Mouse (Mus musculus): ENCODE measurements around the gene Ambra1. TPM values are rescaled to one million over a fixed set of nuclear protein-coding genes. Genes with fewer than 3 reads are reported as not detected.
A peak's percentile ranks its signal among the peaks of the same experiment; 100 is the strongest.

Ambra1 gene
- polyA plus RNA-seq, 1 experiment from 2014 or later: 17.9 TPM

DNA sequence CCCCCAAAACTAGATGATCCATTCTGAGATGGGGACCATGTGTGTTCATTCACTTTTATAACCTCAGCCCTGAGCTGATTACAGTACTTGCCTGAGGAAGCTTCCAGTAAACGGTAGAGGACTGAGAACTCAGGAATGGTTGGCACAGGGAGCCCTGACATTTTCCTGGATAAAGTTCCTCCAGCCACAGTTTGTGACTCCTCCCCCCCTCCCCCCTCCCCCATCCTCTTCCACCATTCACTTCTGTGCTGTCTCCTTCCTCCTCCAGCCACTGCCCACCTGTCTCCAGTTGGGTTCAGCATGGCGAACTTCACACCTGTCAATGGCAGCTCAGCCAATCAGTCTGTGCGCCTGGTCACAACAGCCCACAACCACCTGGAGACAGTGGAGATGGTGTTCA, 197.0 kb downstream of the Ambra1 start, which contains the start of gene Chrm4:
Gene Chrm4 (plus strand): TSS at position 301 of the 400 bp plus-strand sequence.
- H3K27ac ChIP-seq (ENCODE audit: low read depth, low read length): no peak within 1 kb of the TSS
- peaks cover 27% of the 10 kb centered on the region for H3K4me1 ChIP-seq (ENCODE audit: control insufficient read depth, insufficient read depth, low read length)
- H3K4me3 ChIP-seq (ENCODE audit: low read depth, low read length): no peak within 1 kb of the TSS
- DNase-seq (ENCODE audit: low spot score, missing footprints) (no peak), ATAC-seq (ENCODE audit: low FRiP score) (no peak)
- H3K27me3 ChIP-seq (ENCODE audit: control insufficient read depth, insufficient read depth, low read length): peaks cover 28% of the 10 kb centered on the region
- no peak within 1 kb of the TSS for H3K4me2 ChIP-seq
- H3K36me3 ChIP-seq (ENCODE audit: control insufficient read depth, insufficient read depth, low read length): no peaks in the 10 kb centered on the region
- H3K9ac ChIP-seq (ENCODE audit: low read length): no peak within 1 kb of the TSS
- H3K9me3 ChIP-seq (ENCODE audit: control insufficient read depth, low read length): no peaks in the 10 kb centered on the region
- 97% methylated on average over 3 of the region's 3 CpGs for WGBS

DNA sequence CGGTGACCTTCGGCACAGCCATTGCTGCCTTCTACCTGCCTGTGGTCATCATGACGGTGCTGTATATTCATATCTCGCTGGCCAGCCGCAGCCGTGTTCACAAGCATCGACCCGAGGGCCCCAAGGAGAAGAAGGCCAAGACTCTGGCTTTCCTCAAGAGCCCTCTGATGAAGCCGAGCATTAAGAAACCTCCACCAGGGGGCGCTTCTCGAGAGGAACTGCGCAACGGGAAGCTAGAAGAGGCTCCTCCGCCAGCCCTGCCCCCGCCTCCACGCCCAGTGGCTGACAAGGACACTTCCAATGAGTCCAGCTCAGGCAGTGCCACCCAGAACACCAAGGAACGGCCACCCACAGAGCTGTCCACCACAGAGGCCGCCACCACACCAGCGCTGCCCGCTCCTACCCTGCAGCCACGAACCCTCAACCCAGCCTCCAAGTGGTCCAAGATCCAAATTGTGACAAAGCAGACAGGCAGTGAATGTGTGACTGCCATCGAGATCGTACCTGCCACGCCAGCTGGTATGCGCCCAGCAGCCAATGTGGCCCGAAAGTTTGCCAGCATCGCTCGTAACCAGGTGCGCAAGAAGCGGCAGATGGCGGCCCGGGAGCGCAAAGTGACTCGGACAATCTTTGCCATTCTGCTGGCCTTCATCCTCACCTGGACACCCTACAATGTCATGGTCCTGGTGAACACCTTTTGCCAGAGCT, 198.0 kb downstream of the Ambra1 start:
- ATAC-seq (ENCODE audit: low FRiP score) (no peak), DNase-seq (ENCODE audit: low spot score, missing footprints) (peak; percentile 98)
- no peaks in the 10 kb centered on the region for H3K36me3 ChIP-seq (ENCODE audit: control insufficient read depth, insufficient read depth, low read length)
- no peak overlapping the region for H3K27ac ChIP-seq (ENCODE audit: low read depth, low read length)
- H3K4me1 ChIP-seq (ENCODE audit: control insufficient read depth, insufficient read depth, low read length): peaks cover 32% of the 10 kb centered on the region
- no peak overlapping the region for H3K4me3 ChIP-seq (ENCODE audit: low read depth, low read length)
- H3K27me3 ChIP-seq (ENCODE audit: control insufficient read depth, insufficient read depth, low read length): peaks cover 17% of the 10 kb centered on the region
- H3K4me2 ChIP-seq: no peak overlapping the region
- H3K9me3 ChIP-seq (ENCODE audit: control insufficient read depth, low read length): no peaks in the 10 kb centered on the region
- 44% methylated on average over 34 of the region's 34 CpGs for WGBS
- no peak overlapping the region for H3K9ac ChIP-seq (ENCODE audit: low read length)

DNA sequence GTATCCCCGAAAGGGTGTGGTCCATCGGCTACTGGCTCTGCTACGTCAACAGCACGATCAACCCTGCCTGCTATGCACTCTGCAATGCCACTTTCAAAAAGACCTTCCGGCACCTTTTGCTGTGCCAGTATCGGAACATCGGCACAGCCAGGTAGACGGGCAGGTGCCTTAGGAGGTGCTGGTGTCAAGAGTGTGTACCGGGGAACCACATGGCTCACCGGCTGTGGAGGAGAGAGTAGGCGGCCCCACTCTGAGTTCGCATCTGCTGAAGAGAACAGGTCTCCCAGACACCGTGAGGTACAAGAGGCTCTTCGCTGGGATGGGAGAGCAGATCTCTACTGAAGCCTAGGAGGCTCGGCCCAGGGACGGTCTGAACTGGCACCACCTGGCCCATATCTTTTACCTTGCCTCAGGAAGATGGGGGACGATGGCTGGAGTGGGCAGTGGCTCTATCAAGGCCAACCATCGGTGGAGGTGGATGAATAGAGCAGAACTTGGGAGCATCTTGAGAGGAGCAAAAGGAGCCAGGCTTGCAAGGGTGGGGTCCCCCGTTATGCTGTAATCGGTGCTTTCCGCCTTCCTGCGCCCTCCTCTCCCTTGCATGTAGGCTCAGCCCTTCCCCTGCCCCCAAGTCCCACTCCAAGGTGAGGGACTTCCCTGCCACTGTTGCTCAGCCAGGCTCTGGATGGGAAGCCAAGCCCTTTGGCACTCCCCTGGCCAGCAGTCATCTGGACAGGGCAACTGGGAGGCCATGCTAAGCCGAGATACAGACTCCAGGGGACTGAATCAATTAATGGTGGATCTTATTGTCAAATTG, 198.8 kb downstream of the Ambra1 start:
- peak; percentile 89 for DNase-seq (ENCODE audit: low spot score, missing footprints)
- H3K27me3 ChIP-seq (ENCODE audit: control insufficient read depth, insufficient read depth, low read length): peaks cover 10% of the 10 kb centered on the region
- no peak overlapping the region for H3K27ac ChIP-seq (ENCODE audit: low read depth, low read length)
- no peak for ATAC-seq (ENCODE audit: low FRiP score)
- WGBS: 76% methylated on average over 23 of the region's 23 CpGs
- no peak overlapping the region for H3K4me2 ChIP-seq
- H3K4me1 ChIP-seq (ENCODE audit: control insufficient read depth, insufficient read depth, low read length): peaks cover 33% of the 10 kb centered on the region
- H3K36me3 ChIP-seq (ENCODE audit: control insufficient read depth, insufficient read depth, low read length): no peaks in the 10 kb centered on the region
- H3K9ac ChIP-seq (ENCODE audit: low read length): no peak overlapping the region
- no peak overlapping the region for H3K4me3 ChIP-seq (ENCODE audit: low read depth, low read length)
- H3K9me3 ChIP-seq (ENCODE audit: control insufficient read depth, low read length): no peaks in the 10 kb centered on the region

DNA sequence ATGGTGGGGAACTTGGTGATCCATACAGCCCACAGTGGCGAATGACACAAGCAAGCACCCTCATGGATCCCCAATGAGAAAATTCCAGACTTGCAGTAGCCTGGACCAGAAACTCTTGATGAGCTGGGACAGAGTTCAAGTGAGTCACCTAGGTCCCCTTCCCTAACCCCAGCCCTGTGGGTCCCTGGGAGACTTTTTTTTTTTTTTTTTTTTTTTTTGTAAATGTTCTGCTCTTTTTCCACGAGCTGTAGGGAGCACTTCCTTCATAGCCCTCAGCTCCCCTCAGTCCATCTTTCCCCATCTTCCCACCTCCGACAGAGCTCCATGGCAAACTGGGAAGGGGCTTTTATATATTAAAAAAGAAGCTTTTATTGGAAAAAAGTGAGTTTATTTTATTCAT, 199.5 kb downstream of the Ambra1 start:
- Histone ChIP-seq H3K36me3 (ENCODE audit: control insufficient read depth, insufficient read depth, low read length) (no peaks in the 10 kb centered on the region), H3K9ac (ENCODE audit: low read length) (peak overlapping the region; percentile 99; the same call in 1 of the 2 replicates), H3K9me3 (ENCODE audit: control insufficient read depth, low read length) (no peaks in the 10 kb centered on the region), H3K4me2 (peak overlapping the region; percentile 94), H3K27ac (ENCODE audit: low read depth, low read length) (no peak overlapping the region), H3K27me3 (ENCODE audit: control insufficient read depth, insufficient read depth, low read length) (peaks cover 5% of the 10 kb centered on the region; the same call in 1 of the 2 replicates), H3K4me3 (ENCODE audit: low read depth, low read length) (peak overlapping the region; percentile 84; the same call in 1 of the 2 replicates), H3K4me1 (ENCODE audit: control insufficient read depth, insufficient read depth, low read length) (peaks cover 34% of the 10 kb centered on the region)
- ATAC-seq (ENCODE audit: low FRiP score) (no peak), DNase-seq (ENCODE audit: low spot score, missing footprints) (peak; percentile 87)
- WGBS: 47% methylated on average over 3 of the region's 3 CpGs

DNA sequence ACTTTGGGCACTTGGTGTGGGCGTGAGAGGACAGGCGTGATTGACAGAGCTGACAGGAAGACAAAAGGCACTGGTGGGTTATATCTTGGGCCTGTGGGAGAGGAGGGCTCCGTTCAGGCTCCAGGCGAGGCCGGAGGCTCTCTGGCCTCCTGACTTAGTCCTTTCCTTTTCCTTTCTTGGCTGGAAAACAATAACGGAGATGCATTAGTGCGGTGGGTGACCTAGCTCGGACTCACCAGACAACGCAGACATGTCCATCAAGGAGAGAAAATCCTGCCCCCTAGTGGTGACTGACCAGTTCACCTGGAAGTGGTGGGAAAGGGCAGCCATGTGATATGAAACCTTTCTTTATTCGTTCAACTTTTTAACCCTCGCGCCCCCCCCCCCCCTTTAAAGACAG, 200.0 kb downstream of the Ambra1 start:
- no peaks in the 10 kb centered on the region for H3K36me3 ChIP-seq (ENCODE audit: control insufficient read depth, insufficient read depth, low read length)
- H3K27ac ChIP-seq (ENCODE audit: low read depth, low read length): peak overlapping the region; percentile 37
- H3K9me3 ChIP-seq (ENCODE audit: control insufficient read depth, low read length): no peaks in the 10 kb centered on the region
- peaks cover 34% of the 10 kb centered on the region for H3K4me1 ChIP-seq (ENCODE audit: control insufficient read depth, insufficient read depth, low read length)
- ATAC-seq (ENCODE audit: low FRiP score): no peak
- peak overlapping the region; percentile 99 for H3K9ac ChIP-seq (ENCODE audit: low read length)
- peak; percentile 98 for DNase-seq (ENCODE audit: low spot score, missing footprints)
- H3K4me3 ChIP-seq (ENCODE audit: low read depth, low read length): peak overlapping the region; percentile 84
- peaks cover under 1% of the 10 kb centered on the region; the same call in 1 of the 2 replicates for H3K27me3 ChIP-seq (ENCODE audit: control insufficient read depth, insufficient read depth, low read length)
- peak overlapping the region; percentile 94 for H3K4me2 ChIP-seq
- WGBS: 6% methylated on average over 12 of the region's 12 CpGs

DNA sequence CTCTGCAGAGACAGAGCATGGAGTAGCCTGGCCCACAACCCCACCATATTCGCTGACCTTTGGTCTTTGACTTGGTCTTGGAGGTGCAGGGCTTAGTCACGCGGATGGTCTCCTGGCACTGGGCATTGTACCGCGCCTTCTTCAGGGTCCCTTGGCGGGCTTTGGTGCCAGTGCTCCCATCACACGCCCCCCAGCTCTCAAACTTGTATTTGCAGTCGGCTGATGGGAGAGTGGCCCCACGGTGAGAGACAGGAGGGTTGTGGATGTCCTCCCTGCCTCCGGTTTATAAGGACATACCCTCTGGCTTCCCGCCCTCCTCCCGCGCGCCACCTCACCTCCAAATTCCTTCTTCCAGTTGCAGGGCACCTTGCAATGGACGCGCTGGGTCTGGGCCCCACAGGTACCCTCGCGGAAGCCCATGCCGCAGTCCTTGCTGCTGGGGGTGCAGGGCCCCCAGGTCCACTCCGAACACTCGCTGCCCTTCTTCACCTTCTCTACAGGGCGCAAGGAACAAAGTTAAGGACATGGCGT, 200.9 kb downstream of the Ambra1 start:
- Histone ChIP-seq H3K27ac (ENCODE audit: low read depth, low read length) (peak overlapping the region; percentile 98), H3K4me3 (ENCODE audit: low read depth, low read length) (peak overlapping the region; percentile 84), H3K9me3 (ENCODE audit: control insufficient read depth, low read length) (no peaks in the 10 kb centered on the region), H3K4me2 (peak overlapping the region; percentile 94), H3K36me3 (ENCODE audit: control insufficient read depth, insufficient read depth, low read length) (no peaks in the 10 kb centered on the region), H3K9ac (ENCODE audit: low read length) (peak overlapping the region; percentile 99), H3K4me1 (ENCODE audit: control insufficient read depth, insufficient read depth, low read length) (peaks cover 34% of the 10 kb centered on the region), H3K27me3 (ENCODE audit: control insufficient read depth, insufficient read depth, low read length) (no peaks in the 10 kb centered on the region)
- 0% methylated on average over 23 of the region's 23 CpGs for WGBS
- DNase-seq (ENCODE audit: low spot score, missing footprints) (peak; percentile 94), ATAC-seq (ENCODE audit: low FRiP score) (no peak; the same call in 1 of the 2 replicates)

DNA sequence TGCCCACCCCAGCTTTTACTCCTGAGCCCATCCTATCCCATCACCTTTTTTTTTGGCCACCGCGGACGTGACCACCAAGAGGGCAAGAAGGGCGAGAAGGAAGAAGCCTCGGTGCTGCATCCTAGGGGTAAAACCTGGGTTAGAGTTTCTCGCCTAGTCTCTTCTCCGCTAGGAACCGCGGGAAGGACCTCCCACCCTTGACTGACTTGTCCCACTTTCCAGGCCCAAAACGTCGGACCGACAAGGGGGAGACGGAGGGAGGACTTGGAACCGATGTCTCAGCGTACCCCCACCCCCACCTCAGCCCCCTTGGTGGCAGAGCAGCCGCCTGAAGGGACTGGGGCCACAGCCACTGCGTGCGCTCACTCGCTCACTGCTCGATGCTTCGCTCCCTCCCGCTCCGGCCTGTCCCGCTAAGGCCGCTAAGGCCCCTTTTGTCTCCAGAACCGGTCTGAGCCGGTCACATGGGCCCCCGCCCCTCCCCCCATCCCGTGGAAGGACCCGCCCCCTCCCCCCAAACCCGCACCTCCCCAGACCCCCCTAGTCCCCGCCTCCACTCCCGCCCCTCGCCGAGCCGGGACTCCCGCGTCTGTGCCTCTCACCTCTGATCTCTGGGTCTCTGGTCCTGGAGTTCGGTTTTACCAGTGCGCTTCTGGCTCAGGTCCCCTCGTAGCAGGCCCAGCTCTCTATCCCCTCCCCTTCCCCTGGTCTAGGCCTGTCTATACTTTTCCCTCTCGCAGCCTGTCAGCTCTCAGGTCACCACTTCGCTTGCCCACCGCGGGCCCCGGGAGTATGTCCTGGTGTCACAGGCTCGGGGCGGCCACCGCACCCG, 201.6 kb downstream of the Ambra1 start:
- H3K36me3 ChIP-seq (ENCODE audit: control insufficient read depth, insufficient read depth, low read length): no peaks in the 10 kb centered on the region
- 1% methylated on average over 48 of the region's 50 CpGs for WGBS
- no peaks in the 10 kb centered on the region for H3K27me3 ChIP-seq (ENCODE audit: control insufficient read depth, insufficient read depth, low read length)
- H3K4me2 ChIP-seq: peak overlapping the region; percentile 94
- H3K9me3 ChIP-seq (ENCODE audit: control insufficient read depth, low read length): no peaks in the 10 kb centered on the region
- peak; percentile 86 for ATAC-seq (ENCODE audit: low FRiP score)
- peak overlapping the region; percentile 84 for H3K4me3 ChIP-seq (ENCODE audit: low read depth, low read length)
- peak overlapping the region; percentile 98 for H3K27ac ChIP-seq (ENCODE audit: low read depth, low read length)
- peak; percentile 99 for DNase-seq (ENCODE audit: low spot score, missing footprints)
- H3K9ac ChIP-seq (ENCODE audit: low read length): peak overlapping the region; percentile 99
- H3K4me1 ChIP-seq (ENCODE audit: control insufficient read depth, insufficient read depth, low read length): peaks cover 34% of the 10 kb centered on the region

DNA sequence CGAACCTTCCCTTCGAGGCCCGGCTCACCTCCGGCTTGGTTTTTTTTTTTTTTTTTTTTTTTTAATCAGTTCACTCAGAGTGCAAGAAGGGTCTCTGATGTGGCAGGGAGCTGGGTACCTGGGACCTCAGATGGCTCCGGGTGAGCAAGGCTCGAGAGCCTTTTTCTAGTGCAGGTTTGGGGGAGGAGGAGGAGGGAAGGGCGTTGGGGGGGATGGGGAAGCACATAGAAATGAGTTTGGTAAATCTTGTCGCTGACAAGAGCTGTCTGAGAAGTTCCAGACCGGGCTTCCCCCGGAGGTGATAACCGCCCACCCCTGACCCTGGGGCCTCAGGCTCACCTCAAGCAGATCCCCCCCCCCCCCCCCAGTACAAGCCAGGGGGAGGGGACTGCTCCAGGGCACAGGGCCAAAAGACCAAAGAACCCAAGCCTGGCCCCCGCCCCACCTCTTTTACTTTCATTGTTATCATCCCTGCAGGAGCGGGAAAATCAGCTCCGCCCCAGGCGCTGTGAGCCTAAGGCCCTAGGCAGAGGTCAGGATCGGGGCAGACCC, 202.3 kb downstream of the Ambra1 start, which contains the start of gene Mdk:
Gene Mdk (minus strand): TSS at position 138 of the 552 bp plus-strand sequence.
- Histone ChIP-seq H3K4me1 (ENCODE audit: control insufficient read depth, insufficient read depth, low read length) (peaks cover 34% of the 10 kb centered on the region), H3K36me3 (ENCODE audit: control insufficient read depth, insufficient read depth, low read length) (peaks cover 3% of the 10 kb centered on the region; the same call in 1 of the 2 replicates), H3K4me3 (ENCODE audit: low read depth, low read length) (peak within 1 kb of the TSS; percentile 84), H3K9me3 (ENCODE audit: control insufficient read depth, low read length) (no peaks in the 10 kb centered on the region), H3K27me3 (ENCODE audit: control insufficient read depth, insufficient read depth, low read length) (no peaks in the 10 kb centered on the region), H3K27ac (ENCODE audit: low read depth, low read length) (peak within 1 kb of the TSS; percentile 98), H3K9ac (ENCODE audit: low read length) (peak within 1 kb of the TSS; percentile 99), H3K4me2 (peak within 1 kb of the TSS; percentile 94)
- DNase-seq (ENCODE audit: low spot score, missing footprints): peak; percentile 96
- WGBS: under 1% methylated on average over 16 of the region's 16 CpGs
- ATAC-seq (ENCODE audit: low FRiP score): peak; percentile 17

All from midbrain, embryonic 11.5 days (tissue).